ENCODE assay signal across 10 mouse cellular contexts in genomic region chr6:54460915-54461671, GRCm38 (mm10). TPM values are rescaled to one million over a fixed set of nuclear protein-coding genes. Genes with fewer than 3 reads are reported as not detected.
DNase-seq lines count a peak whose midpoint lies in the region; ATAC-seq and TF ChIP-seq lines count a peak whose summit lies in the region.
"Had no signal": no experiment of that assay in that cellular context is flagged by ENCODE, and none has a peak within 500 bp of the region (broad histone marks: within the 10 kb centered on the region; RNA-seq: fewer than 3 reads in every experiment).

No protein-coding gene starts in this region.

- DNase-seq in gastrocnemius, adult 2 months: peak; percentile 77
- DNase-seq in gastrocnemius, postnatal 14 days: no peak
- DNase-seq in adrenal gland, postnatal 14 days: peak; percentile 62
- peak; percentile 37 to 38 for DNase-seq in frontal cortex, postnatal 10 days (ENCODE audit: low spot score in 2 of 2)
- DNase-seq in kidney, postnatal 10 days: peak; percentile 55
- no peak for DNase-seq in thymus, postnatal 36 days

- H3K4me1 ChIP-seq in intestine, embryonic 16.5 days (ENCODE audit: control insufficient read depth, insufficient read depth, low read length): no peaks in the 10 kb centered on the region
- H3K4me1 ChIP-seq: limb, embryonic 12.5 days had no signal

- no peak overlapping the region for H3K4me2 ChIP-seq in intestine, embryonic 16.5 days (ENCODE audit: low read depth, low read length)
- H3K4me2 ChIP-seq: limb, embryonic 12.5 days had no signal

- H3K9ac ChIP-seq in intestine, embryonic 16.5 days (ENCODE audit: low read depth, low read length): no peak overlapping the region
- H3K9ac ChIP-seq: limb, embryonic 12.5 days had no signal

- H3K27ac ChIP-seq in gastrocnemius, adult 2 months: peak overlapping the region; percentile 84
- no peak overlapping the region for H3K27ac ChIP-seq in intestine, embryonic 16.5 days (ENCODE audit: low read length)
- H3K27ac ChIP-seq: limb, embryonic 12.5 days had no signal

- H3K9me3 ChIP-seq in intestine, embryonic 16.5 days (ENCODE audit: control insufficient read depth, low read length): no peaks in the 10 kb centered on the region
- H3K9me3 ChIP-seq: limb, embryonic 12.5 days had no signal

- H3K36me3 ChIP-seq in intestine, embryonic 16.5 days (ENCODE audit: control insufficient read depth, insufficient read depth, low read length): no peaks in the 10 kb centered on the region
- H3K36me3 ChIP-seq: limb, embryonic 12.5 days had no signal

- peak overlapping the region; percentile 23 for H3K4me3 ChIP-seq in gastrocnemius, adult 2 months
- no peak overlapping the region for H3K4me3 ChIP-seq in intestine, embryonic 16.5 days (ENCODE audit: low read length)
- H3K4me3 ChIP-seq: limb, embryonic 12.5 days had no signal

- no peak for TF ChIP-seq CTCF in gastrocnemius, adult 2 months (IDR thresholded peaks at IDR 0.05)

- WGBS in intestine, embryonic 16.5 days: 73% methylated on average over 13 of the region's 13 CpGs

- no peaks in the 10 kb centered on the region for H3K27me3 ChIP-seq in intestine, embryonic 16.5 days (replicated peaks; ENCODE audit: control insufficient read depth, insufficient read depth, low read length)

- intact Hi-C loops in gastrocnemius, adult 2 months (cut with DNase I): no loop called here
- intact Hi-C loops in gastrocnemius, postnatal 14 days (cut with DNase I; ENCODE audit: low total_unique reads): no loop called here

- peak; percentile 47 for ATAC-seq in megakaryocyte-erythroid progenitor cell, adult 5-6 weeks (replicated peaks; ENCODE audit: low FRiP score, low TSS enrichment, poor library complexity, severe bottlenecking)
- ATAC-seq in intestine, embryonic 16.5 days: no peak

RNA-seq across cellular contexts. Expression of gene Wipf3, which starts 31.7 kb away (rescaled TPM):
- total RNA-seq in gastrocnemius, adult 2 months (2021): 10 to 100 TPM; 11.3 to 14.3 TPM
- 10 to 100 TPM in 1 of 2 experiments, 1 to 10 TPM in 1; 9.6 to 11.7 TPM for total RNA-seq in gastrocnemius, postnatal 14 days (2021)
- total RNA-seq in adrenal gland, postnatal 14 days (2021): 5.0 and 6.6 TPM in 2 replicates
- not detected in 2 replicates for total RNA-seq in megakaryocyte-erythroid progenitor cell, adult 5-6 weeks (2014; fragmentation: Nextera tagmentation)
- total RNA-seq in megakaryocyte-erythroid progenitor cell, adult 5-6 weeks (2017): not detected in 2 replicates
- 1.7 and 1.8 TPM in 2 replicates for polyA plus RNA-seq in intestine, embryonic 16.5 days (2015; fragmentation: Nextera tagmentation; extraction: Ambion mirVana)
- total RNA-seq: common myeloid progenitor, adult 5-6 weeks had no signal

Comparison
In these comparisons a context has a peak if more than half of its experiments do, and no peak if none do; other contexts are left out.
1. DNase-seq: peak in gastrocnemius, adult 2 months (single experiment), adrenal gland, postnatal 14 days (single experiment), frontal cortex, postnatal 10 days (2 of 2) and kidney, postnatal 10 days (single experiment); none in gastrocnemius, postnatal 14 days (single experiment) and thymus, postnatal 36 days (0 of 2).